Mouse (Mus musculus): ENCODE data around the gene Men1. TPM values are rescaled to one million over a fixed set of nuclear protein-coding genes. Genes with fewer than 3 reads are reported as not detected.
A peak's percentile ranks its signal among the peaks of the same experiment; 100 is the strongest.

Gene Men1
- polyA plus RNA-seq, 1 experiment from 2014 or later: 96.2 TPM

DNA sequence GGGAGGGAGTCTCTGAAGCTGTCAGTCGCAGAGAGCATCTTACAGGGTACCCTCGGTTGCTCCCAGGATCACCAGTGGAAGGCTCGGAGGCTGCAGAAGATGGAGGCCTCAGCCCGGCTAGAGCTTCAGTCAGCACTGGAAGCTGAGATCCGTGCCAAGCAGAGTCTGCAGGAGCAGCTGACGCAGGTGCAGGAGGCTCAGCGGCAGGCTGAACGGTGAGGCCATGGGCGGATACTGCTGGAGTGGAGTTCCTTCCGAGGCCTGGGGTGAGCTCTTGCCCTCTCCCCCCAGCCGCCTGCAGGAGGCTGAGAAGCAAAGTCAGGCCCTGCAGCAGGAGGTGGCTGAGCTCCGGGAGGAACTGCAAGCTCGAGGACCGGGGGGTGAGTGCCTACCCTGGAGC is 19.2 kb upstream of the Men1 start:
- H3K27me3 ChIP-seq (ENCODE audit: insufficient read depth, low read length): no peaks in the 10 kb centered on the region
- WGBS: 74% methylated on average over 14 of the region's 14 CpGs
- no peak for ATAC-seq (ENCODE audit: low FRiP score, low TSS enrichment)

DNA sequence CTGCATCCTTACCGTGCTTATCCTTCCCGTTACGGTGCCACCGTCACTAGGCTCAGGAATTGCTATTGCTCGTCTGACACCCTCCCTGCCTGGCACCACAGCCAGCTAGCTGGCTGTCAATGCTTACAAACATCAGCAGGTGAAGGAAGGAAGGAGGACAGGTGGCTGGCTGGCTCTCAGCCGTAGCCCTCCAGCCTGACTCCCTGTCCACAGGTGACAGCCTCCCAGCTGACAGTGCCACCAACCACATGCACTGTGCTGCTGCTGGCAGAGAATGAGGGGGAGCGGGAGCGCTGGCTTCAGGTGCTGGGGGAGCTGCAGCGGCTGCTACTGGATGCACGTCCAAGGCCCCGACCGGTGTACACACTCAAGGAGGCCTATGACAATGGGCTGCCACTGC is 16.6 kb upstream of the Men1 start:
- Histone ChIP-seq H3K9ac (replicated peaks; ENCODE audit: low read length) (no peak overlapping the region), H3K9me3 (ENCODE audit: low read length) (no peaks in the 10 kb centered on the region), H3K4me2 (replicated peaks; ENCODE audit: low read depth, low read length) (no peak overlapping the region), H3K36me3 (ENCODE audit: insufficient read depth, low read length) (peaks cover 72% of the 10 kb centered on the region), H3K4me3 (ENCODE audit: low read length) (no peak overlapping the region), H3K27me3 (ENCODE audit: insufficient read depth, low read length) (no peaks in the 10 kb centered on the region), H3K27ac (ENCODE audit: low read length) (no peak overlapping the region), H3K4me1 (ENCODE audit: insufficient read depth, low read length) (no peaks in the 10 kb centered on the region)
- 91% methylated on average over 12 of the region's 12 CpGs for WGBS
- ATAC-seq (ENCODE audit: low FRiP score, low TSS enrichment): no peak

More for the DNA sequence above, 19.2 kb upstream of the Men1 start:
- Histone ChIP-seq H3K9me3 (ENCODE audit: low read length) (no peaks in the 10 kb centered on the region), H3K4me3 (ENCODE audit: low read length) (no peak overlapping the region), H3K4me1 (ENCODE audit: insufficient read depth, low read length) (no peaks in the 10 kb centered on the region), H3K36me3 (ENCODE audit: insufficient read depth, low read length) (peaks cover 65% of the 10 kb centered on the region), H3K4me2 (replicated peaks; ENCODE audit: low read depth, low read length) (no peak overlapping the region), H3K9ac (replicated peaks; ENCODE audit: low read length) (no peak overlapping the region), H3K27ac (ENCODE audit: low read length) (no peak overlapping the region)

DNA sequence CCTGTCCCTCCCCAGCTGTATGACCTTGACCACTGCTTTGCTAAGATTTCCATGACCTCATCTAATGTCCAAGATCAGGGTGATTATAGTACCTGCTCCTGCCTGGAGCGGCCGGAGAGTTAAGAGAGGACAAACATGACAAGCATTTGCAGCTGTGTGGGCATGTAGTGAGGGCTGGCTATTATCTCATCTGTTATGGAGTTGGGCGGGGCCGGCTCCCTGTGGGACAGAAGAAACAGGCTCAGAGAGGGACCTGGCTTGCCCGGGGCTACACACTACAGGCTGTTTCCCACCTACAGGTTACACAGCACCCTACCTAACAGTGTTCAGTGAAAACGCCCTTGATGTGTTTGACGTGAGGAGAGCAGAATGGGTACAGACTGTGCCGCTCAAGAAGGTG is 13.4 kb upstream of the Men1 start:
- no peaks in the 10 kb centered on the region for H3K4me1 ChIP-seq (ENCODE audit: insufficient read depth, low read length)
- no peak overlapping the region for H3K27ac ChIP-seq (ENCODE audit: low read length)
- no peak overlapping the region for H3K9ac ChIP-seq (replicated peaks; ENCODE audit: low read length)
- ATAC-seq (ENCODE audit: low FRiP score, low TSS enrichment): 0 out of 2 replicates have a peak, but pooled peaks have one; percentile 21
- WGBS: 78% methylated on average over 8 of the region's 8 CpGs
- H3K36me3 ChIP-seq (ENCODE audit: insufficient read depth, low read length): peaks cover 56% of the 10 kb centered on the region
- no peaks in the 10 kb centered on the region for H3K27me3 ChIP-seq (ENCODE audit: insufficient read depth, low read length)
- H3K4me3 ChIP-seq (ENCODE audit: low read length): no peak overlapping the region
- H3K9me3 ChIP-seq (ENCODE audit: low read length): no peaks in the 10 kb centered on the region
- H3K4me2 ChIP-seq (replicated peaks; ENCODE audit: low read depth, low read length): no peak overlapping the region

DNA sequence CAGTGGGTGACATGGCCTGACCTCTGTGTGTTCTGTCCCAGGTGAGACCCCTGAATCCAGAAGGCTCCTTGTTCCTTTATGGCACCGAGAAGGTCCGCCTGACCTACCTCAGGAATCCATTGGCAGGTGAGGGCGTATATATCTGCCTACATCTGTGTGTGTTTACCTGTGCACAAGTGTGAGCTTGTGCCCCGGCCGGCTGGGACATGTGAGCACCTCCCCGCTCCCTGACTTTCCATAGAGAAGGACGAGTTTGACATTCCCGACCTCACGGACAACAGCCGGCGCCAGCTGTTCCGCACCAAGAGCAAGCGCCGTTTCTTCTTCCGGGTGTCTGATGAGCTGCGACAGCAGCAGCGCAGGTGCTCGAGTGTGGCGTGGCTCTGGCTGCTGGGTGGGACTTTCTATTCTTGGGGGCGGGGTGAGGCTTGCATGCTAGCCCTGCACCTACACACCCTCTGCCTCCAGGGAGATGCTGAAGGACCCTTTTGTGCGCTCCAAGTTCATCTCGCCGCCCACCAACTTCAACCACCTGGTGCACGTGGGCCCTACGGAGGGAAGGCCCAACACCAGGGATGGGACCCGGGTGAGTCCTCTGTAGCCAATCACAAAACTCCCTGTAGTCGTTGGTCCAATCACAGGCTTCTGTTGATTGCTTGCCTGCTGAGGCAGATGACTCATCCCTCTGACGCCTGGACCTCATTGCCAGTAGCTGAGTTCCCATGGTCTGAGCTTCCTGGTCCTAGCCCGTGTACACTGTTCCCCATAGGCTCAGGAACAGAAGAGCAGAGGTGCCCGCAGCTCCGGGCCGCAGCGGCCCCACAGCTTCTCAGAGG is 12.8 kb upstream of the Men1 start:
- WGBS: 72% methylated on average over 33 of the region's 33 CpGs
- peaks cover 50% of the 10 kb centered on the region for H3K36me3 ChIP-seq (ENCODE audit: insufficient read depth, low read length)
- H3K27me3 ChIP-seq (ENCODE audit: insufficient read depth, low read length): no peaks in the 10 kb centered on the region
- H3K4me2 ChIP-seq (replicated peaks; ENCODE audit: low read depth, low read length): no peak overlapping the region
- H3K9me3 ChIP-seq (ENCODE audit: low read length): no peaks in the 10 kb centered on the region
- H3K9ac ChIP-seq (replicated peaks; ENCODE audit: low read length): no peak overlapping the region
- H3K27ac ChIP-seq (ENCODE audit: low read length): no peak overlapping the region
- no peaks in the 10 kb centered on the region for H3K4me1 ChIP-seq (ENCODE audit: insufficient read depth, low read length)
- ATAC-seq (ENCODE audit: low FRiP score, low TSS enrichment): peak; percentile 37; the same call in 1 of the 2 replicates
- H3K4me3 ChIP-seq (ENCODE audit: low read length): no peak overlapping the region

DNA sequence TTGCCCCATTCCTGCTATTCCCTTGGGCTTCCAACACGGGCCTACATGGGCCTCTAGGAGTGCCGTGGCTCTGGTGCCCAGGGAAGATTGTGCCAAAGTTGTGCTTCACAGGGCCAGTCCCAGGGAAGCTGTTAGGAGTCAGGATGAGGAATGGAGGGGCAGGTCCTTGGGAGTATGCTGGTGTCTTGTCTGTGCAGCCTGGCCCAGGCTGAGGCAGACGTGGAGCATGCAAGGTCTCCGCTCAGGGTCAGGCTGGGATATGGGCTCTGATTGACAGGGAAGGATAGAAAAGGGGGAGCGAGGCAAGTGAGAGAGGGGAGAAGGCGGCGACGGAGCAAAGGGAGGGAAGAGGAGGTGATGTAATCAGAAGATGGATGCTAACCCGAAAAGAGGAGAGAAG is 10.0 kb upstream of the Men1 start:
- Histone ChIP-seq H3K9ac (replicated peaks; ENCODE audit: low read length) (no peak overlapping the region), H3K4me2 (replicated peaks; ENCODE audit: low read depth, low read length) (no peak overlapping the region), H3K4me1 (ENCODE audit: insufficient read depth, low read length) (no peaks in the 10 kb centered on the region), H3K4me3 (ENCODE audit: low read length) (no peak overlapping the region), H3K27me3 (ENCODE audit: insufficient read depth, low read length) (no peaks in the 10 kb centered on the region), H3K9me3 (ENCODE audit: low read length) (no peaks in the 10 kb centered on the region), H3K36me3 (ENCODE audit: insufficient read depth, low read length) (peaks cover 29% of the 10 kb centered on the region; the same call in 1 of the 2 replicates), H3K27ac (ENCODE audit: low read length) (no peak overlapping the region)
- ATAC-seq (ENCODE audit: low FRiP score, low TSS enrichment): no peak
- 84% methylated on average over 9 of the region's 9 CpGs for WGBS

DNA sequence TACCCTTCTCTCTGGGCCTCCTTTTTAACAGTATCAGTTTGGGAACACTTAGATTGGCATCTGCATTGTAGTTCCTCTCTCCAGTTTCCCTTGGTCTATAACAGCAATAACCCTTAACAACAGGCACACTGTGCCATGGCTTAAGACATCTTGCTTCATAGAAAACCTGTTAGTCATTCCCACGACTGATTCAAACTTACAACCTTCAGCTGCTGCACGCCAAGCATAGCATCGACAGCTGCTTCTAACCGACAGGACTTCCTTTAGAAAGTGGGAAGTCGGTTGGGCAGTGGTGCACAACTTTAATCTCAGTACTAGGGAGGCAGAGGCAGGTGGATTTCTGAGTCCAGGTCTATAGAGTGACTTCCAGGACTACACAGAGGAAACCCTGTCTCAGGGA is 3.6 kb upstream of the Men1 start:
- Histone ChIP-seq H3K4me1 (ENCODE audit: insufficient read depth, low read length) (peaks cover 18% of the 10 kb centered on the region), H3K4me2 (replicated peaks; ENCODE audit: low read depth, low read length) (0 out of 2 replicates have a peak overlapping the region, but pooled peaks have one; percentile 56), H3K27me3 (ENCODE audit: insufficient read depth, low read length) (no peaks in the 10 kb centered on the region), H3K4me3 (ENCODE audit: low read length) (no peak overlapping the region), H3K36me3 (ENCODE audit: insufficient read depth, low read length) (no peaks in the 10 kb centered on the region), H3K27ac (ENCODE audit: low read length) (no peak overlapping the region), H3K9me3 (ENCODE audit: low read length) (no peaks in the 10 kb centered on the region), H3K9ac (replicated peaks; ENCODE audit: low read length) (peak overlapping the region; percentile 68)
- ATAC-seq (ENCODE audit: low FRiP score, low TSS enrichment): no peak
- 56% methylated on average over 5 of the region's 5 CpGs for WGBS

DNA sequence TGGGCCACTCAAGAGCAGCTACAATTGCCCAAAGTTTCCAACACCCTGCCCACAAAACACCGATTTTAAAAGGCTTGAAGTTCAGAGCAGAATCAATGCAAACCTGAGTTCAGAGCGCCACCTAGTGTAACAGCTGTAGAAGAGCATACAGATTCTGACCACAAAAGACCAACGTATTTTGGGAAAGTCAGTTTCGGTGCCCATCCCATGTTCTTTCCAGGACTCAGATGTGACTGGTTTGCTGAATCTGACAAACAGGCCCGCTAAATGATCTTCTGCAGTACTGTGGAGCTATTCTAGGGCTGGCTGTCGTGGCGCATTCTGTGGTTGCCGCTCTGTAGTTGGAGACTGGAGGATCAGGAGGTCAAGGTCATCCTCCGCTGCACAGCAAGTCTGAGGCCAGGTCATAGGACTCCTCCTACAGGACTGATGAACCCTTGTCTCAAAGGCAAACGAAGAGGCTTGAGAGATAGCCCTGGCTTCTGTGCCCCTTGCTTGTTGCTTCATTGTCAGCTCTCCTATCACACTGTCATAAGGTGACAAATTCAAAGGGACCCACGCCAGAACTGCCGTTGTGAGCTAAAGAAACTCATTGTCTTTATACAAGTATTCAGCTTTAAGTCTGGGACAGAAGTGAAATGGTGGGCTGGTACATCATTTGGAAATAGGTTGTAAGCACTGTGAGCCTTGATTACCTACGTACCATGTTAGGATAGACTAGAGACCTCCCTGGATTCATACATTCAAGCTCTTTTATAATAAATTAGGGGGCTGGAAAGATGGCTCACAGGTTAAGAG is 2.9 kb upstream of the Men1 start:
- 19% methylated on average over 13 of the region's 13 CpGs for WGBS

DNA sequence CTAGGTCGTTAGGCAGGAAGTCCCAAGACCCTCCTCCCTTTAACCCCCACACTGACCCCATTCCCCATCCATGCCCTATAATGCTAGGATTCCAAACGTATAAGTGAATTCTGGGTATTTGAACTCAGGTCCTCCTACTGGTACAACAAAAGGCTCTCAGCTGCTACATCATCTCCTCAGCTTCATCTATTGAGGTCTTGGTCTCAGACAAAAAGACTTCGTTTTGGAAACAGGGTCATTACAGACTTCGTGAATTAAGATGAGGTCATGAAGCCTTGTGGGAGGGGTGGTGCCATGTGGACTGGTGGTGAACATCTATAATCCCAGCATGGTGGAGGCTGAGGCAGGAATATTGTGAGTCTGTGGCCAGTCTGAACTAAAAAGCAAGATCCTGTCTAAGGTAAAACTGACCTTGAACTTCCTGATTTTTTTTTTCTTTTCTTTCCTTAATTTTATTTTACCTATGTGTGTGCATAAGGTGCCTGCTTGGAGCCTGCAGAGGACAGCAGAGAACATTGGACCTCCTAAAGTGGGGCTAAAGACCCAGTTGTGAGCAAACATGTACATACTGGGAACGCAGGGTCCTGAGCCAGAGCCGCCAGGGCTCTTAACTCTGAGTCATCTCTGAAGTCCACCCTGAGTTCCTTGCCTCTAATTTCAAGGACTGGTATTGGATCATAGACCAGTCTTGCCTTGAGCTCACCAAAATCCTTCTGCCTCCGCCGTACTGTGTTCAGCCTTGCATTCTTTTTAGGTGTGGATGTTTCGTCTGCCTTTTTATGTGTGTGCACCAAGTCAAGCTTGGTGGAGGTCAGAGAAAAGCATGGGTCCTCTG is 801 bp upstream of the Men1 start:
- ATAC-seq (ENCODE audit: low FRiP score, low TSS enrichment): peak; percentile 12
- Histone ChIP-seq H3K4me2 (replicated peaks; ENCODE audit: low read depth, low read length) (peak overlapping the region; percentile 94), H3K36me3 (ENCODE audit: insufficient read depth, low read length) (peaks cover 22% of the 10 kb centered on the region), H3K27me3 (ENCODE audit: insufficient read depth, low read length) (no peaks in the 10 kb centered on the region), H3K27ac (ENCODE audit: low read length) (peak overlapping the region; percentile 82), H3K9ac (replicated peaks; ENCODE audit: low read length) (peak overlapping the region; percentile 64), H3K4me3 (ENCODE audit: low read length) (peak overlapping the region; percentile 87), H3K4me1 (ENCODE audit: insufficient read depth, low read length) (peaks cover 31% of the 10 kb centered on the region), H3K9me3 (ENCODE audit: low read length) (no peaks in the 10 kb centered on the region)
- 56% methylated on average over 9 of the region's 9 CpGs for WGBS

More for the DNA sequence above, 2.9 kb upstream of the Men1 start:
- no peak for ATAC-seq (ENCODE audit: low FRiP score, low TSS enrichment)
- Histone ChIP-seq H3K36me3 (ENCODE audit: insufficient read depth, low read length) (peaks cover 2% of the 10 kb centered on the region; the same call in 1 of the 2 replicates), H3K4me1 (ENCODE audit: insufficient read depth, low read length) (peaks cover 26% of the 10 kb centered on the region), H3K27me3 (ENCODE audit: insufficient read depth, low read length) (no peaks in the 10 kb centered on the region), H3K4me2 (replicated peaks; ENCODE audit: low read depth, low read length) (peak overlapping the region; percentile 56), H3K4me3 (ENCODE audit: low read length) (peak overlapping the region; percentile 23), H3K9me3 (ENCODE audit: low read length) (no peaks in the 10 kb centered on the region), H3K9ac (replicated peaks; ENCODE audit: low read length) (peak overlapping the region; percentile 68), H3K27ac (ENCODE audit: low read length) (no peak overlapping the region)

DNA sequence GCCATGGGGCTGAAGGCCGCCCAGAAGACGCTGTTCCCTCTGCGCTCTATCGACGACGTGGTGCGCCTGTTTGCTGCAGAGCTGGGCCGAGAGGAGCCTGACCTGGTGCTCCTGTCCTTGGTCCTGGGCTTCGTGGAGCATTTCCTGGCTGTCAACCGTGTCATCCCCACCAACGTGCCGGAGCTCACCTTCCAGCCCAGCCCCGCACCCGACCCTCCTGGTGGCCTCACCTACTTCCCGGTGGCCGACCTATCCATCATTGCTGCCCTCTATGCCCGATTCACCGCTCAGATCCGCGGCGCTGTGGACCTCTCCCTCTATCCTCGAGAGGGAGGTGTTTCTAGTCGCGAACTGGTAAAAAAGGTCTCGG is 664 bp downstream of the Men1 start:
- peak overlapping the region; percentile 94 for H3K4me2 ChIP-seq (replicated peaks; ENCODE audit: low read depth, low read length)
- H3K27me3 ChIP-seq (ENCODE audit: insufficient read depth, low read length): no peaks in the 10 kb centered on the region
- H3K4me1 ChIP-seq (ENCODE audit: insufficient read depth, low read length): peaks cover 45% of the 10 kb centered on the region
- ATAC-seq (ENCODE audit: low FRiP score, low TSS enrichment): peak; percentile 3; the same call in 1 of the 2 replicates
- peak overlapping the region; percentile 85 for H3K9ac ChIP-seq (replicated peaks; ENCODE audit: low read length)
- H3K9me3 ChIP-seq (ENCODE audit: low read length): no peaks in the 10 kb centered on the region
- peak overlapping the region; percentile 87 for H3K4me3 ChIP-seq (ENCODE audit: low read length)
- peak overlapping the region; percentile 70 for H3K27ac ChIP-seq (ENCODE audit: low read length)
- peaks cover 32% of the 10 kb centered on the region for H3K36me3 ChIP-seq (ENCODE audit: insufficient read depth, low read length)
- under 1% methylated on average over 23 of the region's 25 CpGs for WGBS

Data from kidney, embryonic 16.5 days (tissue).